Mouse (Mus musculus): ENCODE measurements around the gene Gstt1. TPM values are rescaled to one million over a fixed set of nuclear protein-coding genes. Genes with fewer than 3 reads are reported as not detected.

Gstt1 gene
- total RNA-seq, 2 experiments from 2014 or later: not detected

GRCm38 (mm10) chr10:75766856-75767255 lies 31.5 kb downstream of the Gstt1 start:
- no peak for ATAC-seq (ENCODE audit: poor library complexity, severe bottlenecking)

DNA sequence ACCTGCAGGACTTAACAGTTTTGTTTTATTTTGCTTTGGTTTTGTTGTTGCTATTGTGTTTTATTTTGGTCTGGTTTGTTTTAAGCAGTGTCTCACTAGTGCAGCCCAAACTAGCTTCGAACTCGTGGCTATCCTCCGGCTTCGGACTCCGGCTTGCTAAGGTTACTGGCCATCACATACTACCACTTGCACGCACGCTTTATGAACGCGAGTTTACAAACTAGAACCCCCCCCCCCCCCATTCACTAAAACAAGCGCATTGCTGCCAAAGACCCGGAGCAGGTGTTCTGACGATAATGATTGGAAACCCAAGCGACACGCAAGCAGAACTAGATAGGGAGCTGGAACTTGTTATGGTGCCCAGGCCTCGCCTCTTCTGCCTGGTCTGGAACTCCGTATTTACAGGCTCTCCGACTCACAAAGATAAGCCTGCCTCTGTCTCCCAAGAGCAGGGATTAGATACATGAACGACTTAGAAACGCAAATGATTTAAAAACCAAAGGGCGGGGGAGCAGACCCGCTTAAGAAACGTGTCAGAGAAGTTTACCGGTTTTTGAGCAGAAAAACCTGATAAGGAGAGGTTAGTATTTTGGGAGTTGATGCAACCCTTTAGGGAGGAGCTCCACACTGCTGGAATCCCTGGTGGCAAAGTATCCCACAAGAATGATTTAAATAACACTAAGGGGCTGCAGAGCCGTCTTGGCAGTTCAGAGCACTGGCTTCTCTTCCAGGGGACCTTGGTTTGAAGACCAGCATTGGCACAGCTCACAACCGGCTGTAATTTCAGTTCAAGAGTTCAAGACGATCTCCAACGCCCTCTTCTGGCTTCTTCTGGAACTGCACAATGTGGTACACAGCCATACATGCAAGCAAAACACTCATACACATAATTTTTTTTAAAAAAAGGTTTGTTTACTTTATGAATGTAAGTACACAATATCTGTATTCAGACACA lies 33.6 kb downstream of the Gstt1 start:
- peak; percentile 37 for ATAC-seq (ENCODE audit: poor library complexity, severe bottlenecking)

DNA sequence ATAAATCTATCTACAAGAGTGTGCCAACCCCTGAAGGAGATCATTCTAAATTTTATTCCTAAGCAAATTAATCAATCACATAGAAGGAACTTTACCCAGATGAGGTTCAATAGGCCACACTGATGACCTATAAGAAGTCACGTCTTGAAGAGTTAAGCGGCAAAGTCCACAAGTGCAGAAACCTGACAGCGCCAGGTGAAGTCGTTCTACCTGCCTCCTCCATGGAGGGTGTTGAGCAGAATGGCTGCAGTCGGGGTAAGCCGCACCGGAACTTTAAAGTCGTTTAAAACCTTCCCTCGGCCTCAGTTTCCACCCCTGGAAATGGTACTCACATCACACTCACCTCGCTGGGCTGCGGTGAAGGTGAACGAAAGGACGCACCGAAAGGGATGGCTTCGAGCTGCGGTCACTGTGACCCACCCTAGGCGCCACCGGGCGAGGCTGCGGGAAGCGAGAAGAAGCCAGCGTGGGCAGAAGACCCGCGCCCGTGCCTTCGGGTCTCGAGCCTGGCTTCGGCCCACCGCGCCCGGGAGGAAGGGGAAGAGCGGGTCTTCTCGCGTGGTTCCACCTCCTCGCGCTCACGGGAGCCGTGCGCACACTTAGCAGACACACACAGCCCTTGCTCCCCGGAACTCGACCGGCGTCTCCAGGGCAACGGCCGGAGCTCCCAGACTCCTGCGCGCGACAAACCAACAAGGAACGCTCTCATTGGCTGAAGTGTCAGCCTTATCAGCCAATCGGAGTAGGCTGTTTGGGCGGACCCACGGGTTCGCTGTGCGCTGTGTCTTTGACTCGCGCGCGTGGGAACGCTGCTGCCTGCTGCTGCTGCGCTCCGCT lies 34.5 kb downstream of the Gstt1 start, which contains the start of gene Cabin1:
TSS of gene Cabin1 (minus strand) at position 660 of the 837 bp plus-strand sequence.
- ATAC-seq (ENCODE audit: poor library complexity, severe bottlenecking): peak; percentile 98

GRCm38 (mm10) chr10:75762413-75762812 lies 36.0 kb downstream of the Gstt1 start:
- no peak for ATAC-seq (ENCODE audit: poor library complexity, severe bottlenecking)

GRCm38 (mm10) chr10:75760311-75760710 lies 38.1 kb downstream of the Gstt1 start:
- no peak for ATAC-seq (ENCODE audit: poor library complexity, severe bottlenecking)

- peak; percentile 91 for ATAC-seq (ENCODE audit: poor library complexity, severe bottlenecking)
Measured at GRCm38 (mm10) chr10:75756719-75757118, 41.7 kb downstream of the Gstt1 start.

- peak; percentile 88 for ATAC-seq (ENCODE audit: poor library complexity, severe bottlenecking)
Measured at GRCm38 (mm10) chr10:75744017-75744416, 54.4 kb downstream of the Gstt1 start.

GRCm38 (mm10) chr10:75743369-75743768 lies 55.0 kb downstream of the Gstt1 start:
- no peak for ATAC-seq (ENCODE audit: poor library complexity, severe bottlenecking)

DNA sequence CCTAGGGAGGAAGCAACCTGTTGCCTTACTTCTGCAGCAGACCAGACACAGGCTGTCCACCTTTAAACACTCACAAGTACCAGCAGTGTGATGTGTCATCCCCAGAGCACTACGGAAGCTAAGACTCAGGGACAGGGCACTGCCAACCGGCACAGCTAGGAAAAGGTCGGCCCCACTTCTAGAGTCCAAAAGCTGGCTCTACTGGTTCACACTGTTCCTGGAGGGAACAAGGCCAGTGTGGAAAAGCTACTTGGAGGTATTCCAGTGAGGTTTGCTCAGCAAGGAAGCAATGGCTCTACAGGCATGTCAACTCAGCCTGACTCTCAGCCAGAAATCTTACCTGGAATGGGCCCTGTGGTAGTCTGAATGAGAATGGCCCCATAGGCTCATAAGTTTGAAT lies 57.5 kb downstream of the Gstt1 start:
- ATAC-seq (ENCODE audit: poor library complexity, severe bottlenecking): no peak

Other genes with a start within 250 kb of the Gstt1 start
- gene Lrrc75b, start 238.3 kb downstream of the Gstt1 start, total RNA-seq (2015): 0.58 and 0.71 TPM in 2 replicates
- gene Lrrc75b, start 238.3 kb downstream of the Gstt1 start, total RNA-seq (2017): 0.22 and 0.57 TPM in 2 replicates
- 3.2 TPM in 2 replicates for gene Ggt1, start 237.0 kb downstream of the Gstt1 start, total RNA-seq (2015)
- 4.9 and 10.0 TPM in 2 replicates for gene Ggt1, start 237.0 kb downstream of the Gstt1 start, total RNA-seq (2017)
- 2.0 and 2.8 TPM in 2 replicates for gene Ggt5, start 209.2 kb downstream of the Gstt1 start, total RNA-seq (2015)
- gene Ggt5, start 209.2 kb downstream of the Gstt1 start, total RNA-seq (2017): 2.7 and 16.8 TPM in 2 replicates
- 0.16 and 0.48 TPM in 2 replicates for gene Susd2, start 154.6 kb downstream of the Gstt1 start, total RNA-seq (2015)
- gene Susd2, start 154.6 kb downstream of the Gstt1 start, total RNA-seq (2017): 0.33 and 0.49 TPM in 2 replicates
- gene Cabin1, start 34.2 kb downstream of the Gstt1 start, total RNA-seq (2015): 23.7 and 24.0 TPM in 2 replicates
- 19.4 and 20.7 TPM in 2 replicates for gene Cabin1, start 34.2 kb downstream of the Gstt1 start, total RNA-seq (2017)
- 30.0 and 31.4 TPM in 2 replicates for gene Ddt, start 25.2 kb downstream of the Gstt1 start, total RNA-seq (2015)
- gene Ddt, start 25.2 kb downstream of the Gstt1 start, total RNA-seq (2017): 24.7 and 28.4 TPM in 2 replicates
- not detected in 2 replicates for gene Gm20441, start 17.6 kb downstream of the Gstt1 start, total RNA-seq (2015)
- gene Gm20441, start 17.6 kb downstream of the Gstt1 start, total RNA-seq (2017): not detected in 2 replicates
- 1.4 and 2.7 TPM in 2 replicates for gene Gstt3, start 17.2 kb downstream of the Gstt1 start, total RNA-seq (2015)
- 1.5 and 1.6 TPM in 2 replicates for gene Gstt3, start 17.2 kb downstream of the Gstt1 start, total RNA-seq (2017)
- not detected in 2 replicates for gene Gstt4, start 24.0 kb upstream of the Gstt1 start, total RNA-seq (2015)
- not detected in 2 replicates for gene Gstt4, start 24.0 kb upstream of the Gstt1 start, total RNA-seq (2017)
- gene Gstt2, start 38.8 kb upstream of the Gstt1 start, total RNA-seq (2015): 4.7 and 5.9 TPM in 2 replicates
- gene Gstt2, start 38.8 kb upstream of the Gstt1 start, total RNA-seq (2017): 1.8 and 4.7 TPM in 2 replicates
- gene Mif, start 61.7 kb upstream of the Gstt1 start, total RNA-seq (2015): 68.9 and 73.4 TPM in 2 replicates
- 87.4 and 123 TPM in 2 replicates for gene Mif, start 61.7 kb upstream of the Gstt1 start, total RNA-seq (2017)
- 0.41 and 0.89 TPM in 2 replicates for gene Derl3, start 94.8 kb upstream of the Gstt1 start, total RNA-seq (2015)
- gene Derl3, start 94.8 kb upstream of the Gstt1 start, total RNA-seq (2017): not detected in 2 replicates
- 44.0 and 46.2 TPM in 2 replicates for gene Smarcb1, start 123.0 kb upstream of the Gstt1 start, total RNA-seq (2015)
- 40.6 and 48.4 TPM in 2 replicates for gene Smarcb1, start 123.0 kb upstream of the Gstt1 start, total RNA-seq (2017)
- gene Chchd10, start 134.5 kb upstream of the Gstt1 start, total RNA-seq (2015): 7.1 and 9.3 TPM in 2 replicates
- gene Chchd10, start 134.5 kb upstream of the Gstt1 start, total RNA-seq (2017): 8.1 and 15.7 TPM in 2 replicates
- gene Mmp11, start 137.9 kb upstream of the Gstt1 start, total RNA-seq (2015): not detected in 2 replicates
- gene Mmp11, start 137.9 kb upstream of the Gstt1 start, total RNA-seq (2017): not detected in 2 replicates
- 0.48 and 0.83 TPM in 2 replicates for gene Gm867, start 142.1 kb upstream of the Gstt1 start, total RNA-seq (2015)
- 0.16 TPM in 1 of 2 replicates, not detected in the other for gene Gm867, start 142.1 kb upstream of the Gstt1 start, total RNA-seq (2017)
- gene Vpreb3, start 144.5 kb upstream of the Gstt1 start, total RNA-seq (2015): 0.48 TPM in 1 of 2 replicates, not detected in the other
- not detected in 2 replicates for gene Vpreb3, start 144.5 kb upstream of the Gstt1 start, total RNA-seq (2017)
- gene Gm5134, start 155.9 kb upstream of the Gstt1 start, total RNA-seq (2015): 0.47 TPM in 1 of 2 replicates, not detected in the other
- 0.11 TPM in 1 of 2 replicates, not detected in the other for gene Gm5134, start 155.9 kb upstream of the Gstt1 start, total RNA-seq (2017)
- 4.5 and 5.9 TPM in 2 replicates for gene Zfp280b, start 234.1 kb upstream of the Gstt1 start, total RNA-seq (2015)
- 3.0 and 8.9 TPM in 2 replicates for gene Zfp280b, start 234.1 kb upstream of the Gstt1 start, total RNA-seq (2017)